Mouse (Mus musculus) kidney, adult 2 months (tissue): ENCODE results near the gene Echdc3.

Experiments used
- CTCF ChIP-seq: fragments of 200-500 bp; conservative IDR thresholded peaks from 2 replicates; pipeline ENCODE4 v1.5.1; 2011; ENCODE audit warnings: low read depth, mild to moderate bottlenecking, control low read depth, low read length, moderate library complexity, mixed read lengths; ENCODE audit not compliant: insufficient read depth, insufficient read length
- POLR2A ChIP-seq: fragments of 200-500 bp; IDR thresholded peaks from one replicate; pipeline ENCODE4 v1.6.1; 2011; ENCODE audit warnings: low read depth, low read length, control low read depth

- TF ChIP-seq POLR2A (no peak), CTCF (no peak)
Observed at GRCm38 (mm10) chr2:6239333-6239732, 26.5 kb upstream of the Echdc3 start.
